Mouse (Mus musculus) liver, postnatal 0 days (tissue): ENCODE results near the gene Tkfc.

ENCODE experiments used
- CTCF ChIP-seq: sonication (generic); IDR thresholded peaks from 2 replicates; pipeline ENCODE4 v1.5.1; 2016; ENCODE audit warnings: antibody characterized with exemption, low read depth
- EP300 ChIP-seq: IDR thresholded peaks from 2 replicates; pipeline ENCODE4 v1.6.1; 2016; ENCODE audit warnings: antibody characterized with exemption, low read depth, mild to moderate bottlenecking

GRCm38 (mm10) chr19:10640589-10641378 is 35.3 kb upstream of the Tkfc start:
- TF ChIP-seq CTCF: no peak
- no peak for TF ChIP-seq EP300
